Mouse (Mus musculus): ENCODE measurements around the gene Psmd8.
"Not testable (repeated sequence)": the region's sequence is repeated elsewhere in the genome, so short reads cannot be mapped to it uniquely, and the experiment has no call there.

The Psmd8 gene

GRCm38 (mm10) chr7:29180077-29180853 is at the start of gene Psmd8:
Gene Psmd8 (minus strand): TSS chr7:29180701.
- peak; percentile 93 to 94 for DNase-seq (ENCODE audit: low spot score in 2 of 2)

GRCm38 (mm10) chr7:29228202-29228601 is 47.7 kb upstream of the Psmd8 start:
- DNase-seq (ENCODE audit: low spot score in 2 of 2), result no peak

DNA sequence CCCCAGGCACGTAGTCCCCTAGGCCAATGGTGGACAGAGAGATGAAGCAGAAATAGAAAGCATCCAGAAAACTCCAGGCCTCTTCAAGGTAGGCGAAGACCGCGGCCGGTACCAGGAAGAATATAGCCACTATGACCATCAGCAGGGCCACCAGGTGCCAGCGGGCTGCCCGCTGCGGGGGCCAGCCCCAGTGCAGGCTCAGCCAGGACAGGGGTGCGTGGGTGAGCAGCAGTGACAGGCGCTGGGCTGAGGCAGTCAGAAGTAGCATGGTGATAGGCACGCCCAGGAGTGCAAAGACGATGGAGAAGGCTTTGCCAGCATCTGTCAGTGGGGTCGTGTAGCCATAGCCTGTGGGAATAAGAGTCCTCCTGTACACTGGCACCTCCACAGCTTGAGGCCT is 45.0 kb upstream of the Psmd8 start:
- DNase-seq (ENCODE audit: low spot score in 2 of 2), result no peak

DNA sequence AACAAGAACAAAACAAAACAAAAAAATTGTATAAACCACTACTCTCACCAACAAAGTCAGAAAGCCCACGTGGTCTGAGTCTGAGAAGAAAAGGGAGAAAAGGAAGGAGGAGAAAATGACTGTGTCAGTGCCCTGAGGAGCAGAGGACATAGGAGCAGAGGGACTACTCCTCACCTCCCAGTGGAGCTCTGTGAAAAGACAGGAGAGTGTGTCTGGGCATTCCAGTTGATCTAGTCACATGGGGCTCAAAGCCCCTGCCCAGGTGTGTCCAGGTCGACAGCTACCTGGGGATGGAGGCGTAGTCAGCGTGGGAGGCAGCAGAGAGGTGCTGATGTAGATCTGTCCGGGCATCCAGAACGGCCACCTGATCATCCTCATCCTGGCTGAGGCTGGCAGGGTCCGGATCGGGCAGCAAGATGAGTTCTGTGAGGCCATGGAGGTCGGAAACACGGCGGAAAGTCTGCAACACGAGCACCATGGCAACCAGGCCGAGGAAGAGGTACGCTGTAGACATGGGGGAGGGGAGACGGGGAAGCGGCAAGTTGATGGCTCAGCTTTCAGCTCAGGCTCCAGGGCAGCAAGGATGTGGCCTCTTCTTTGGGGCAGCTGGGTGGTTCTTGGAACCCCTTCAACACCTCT is 44.4 kb upstream of the Psmd8 start:
- no peak for DNase-seq (ENCODE audit: low spot score in 2 of 2)

DNA sequence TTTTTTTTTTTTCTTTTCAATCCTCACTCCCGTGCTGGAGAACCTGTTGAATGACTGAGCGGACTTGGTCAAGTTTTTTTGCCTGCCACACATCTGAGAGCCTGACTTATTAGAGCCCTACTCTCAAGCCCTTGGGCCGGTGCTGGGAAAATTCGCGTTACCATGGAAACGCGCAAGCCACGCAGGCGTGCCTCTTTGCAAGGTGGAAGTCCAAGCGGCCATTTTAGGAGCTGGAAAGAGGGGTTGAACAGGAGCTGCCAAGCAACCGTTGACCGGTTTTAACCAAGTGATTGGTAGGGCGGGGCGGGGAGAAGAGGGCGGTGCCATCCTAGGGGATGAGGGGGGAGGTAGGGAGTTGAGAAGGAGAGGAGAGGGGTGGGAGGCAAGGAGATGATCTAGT is 34.3 kb upstream of the Psmd8 start:
- no peak for DNase-seq (ENCODE audit: low spot score in 2 of 2)

DNA sequence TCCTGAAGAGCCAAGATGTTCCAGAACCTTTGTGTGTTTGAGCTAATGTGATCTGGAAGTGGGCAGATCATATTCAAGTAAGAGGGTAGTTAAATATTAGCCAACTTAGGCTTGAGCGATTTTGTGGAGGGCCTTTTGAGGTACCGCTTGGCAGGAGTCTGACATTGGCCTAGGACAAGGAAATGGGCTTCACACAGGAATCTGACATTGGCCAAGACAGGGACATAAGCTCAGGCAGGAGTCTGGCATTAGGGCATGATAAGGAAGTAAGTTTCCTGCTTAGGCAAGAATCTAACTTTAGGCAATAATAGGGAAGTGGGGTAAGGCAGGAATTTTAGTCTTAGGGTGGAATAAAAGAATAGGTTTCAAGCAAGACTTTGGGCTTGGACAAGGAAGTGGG is 33.7 kb upstream of the Psmd8 start:
- DNase-seq (ENCODE audit: low spot score in 2 of 2), result no peak

GRCm38 (mm10) chr7:29213675-29214082 is 33.2 kb upstream of the Psmd8 start, which contains the start of gene Catsperg1:
Gene Catsperg1 (minus strand): TSS chr7:29214035.
- DNase-seq (ENCODE audit: low spot score in 2 of 2), result no peak

DNA sequence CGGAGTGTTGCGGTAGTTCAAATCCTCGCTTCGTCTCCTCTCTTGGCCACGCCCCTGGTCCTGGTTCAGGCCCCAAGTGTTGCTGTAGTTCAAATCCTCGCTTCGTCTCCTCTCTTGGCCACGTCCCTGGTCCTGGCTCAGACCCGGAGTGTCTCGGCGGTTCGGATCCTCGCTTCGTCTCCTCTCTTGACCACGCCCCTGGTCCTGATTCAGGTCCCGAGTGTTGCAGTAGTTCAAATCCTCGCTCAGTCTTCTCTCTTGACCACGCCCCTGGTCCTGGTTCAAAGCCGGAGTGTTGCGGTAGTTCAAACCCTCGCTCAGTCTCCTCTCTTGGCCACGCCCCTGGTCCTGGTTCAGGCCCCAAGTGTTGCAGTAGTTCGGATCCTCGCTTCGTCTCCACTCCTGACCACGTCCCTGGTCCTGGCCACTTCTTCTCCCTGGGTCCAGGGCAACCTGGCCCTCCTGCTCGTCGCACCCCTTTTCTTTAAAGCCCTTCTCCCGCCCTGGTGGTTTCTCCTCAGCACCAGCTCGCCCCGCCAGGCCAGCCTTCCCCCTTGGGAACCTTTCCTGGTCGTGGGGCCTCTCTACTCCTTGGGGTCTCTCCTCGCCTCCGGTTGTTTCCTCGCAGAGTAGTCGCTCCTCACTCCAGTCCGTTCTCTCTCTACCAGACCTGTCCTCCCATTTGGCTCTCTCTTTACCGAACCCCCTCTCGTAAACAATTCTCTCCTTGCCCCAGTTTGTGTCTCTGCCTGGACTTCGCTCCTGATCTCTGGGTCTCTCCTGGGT is 32.5 kb upstream of the Psmd8 start:
- DNase-seq (ENCODE audit: low spot score in 2 of 2), result not testable (repeated sequence)

DNA sequence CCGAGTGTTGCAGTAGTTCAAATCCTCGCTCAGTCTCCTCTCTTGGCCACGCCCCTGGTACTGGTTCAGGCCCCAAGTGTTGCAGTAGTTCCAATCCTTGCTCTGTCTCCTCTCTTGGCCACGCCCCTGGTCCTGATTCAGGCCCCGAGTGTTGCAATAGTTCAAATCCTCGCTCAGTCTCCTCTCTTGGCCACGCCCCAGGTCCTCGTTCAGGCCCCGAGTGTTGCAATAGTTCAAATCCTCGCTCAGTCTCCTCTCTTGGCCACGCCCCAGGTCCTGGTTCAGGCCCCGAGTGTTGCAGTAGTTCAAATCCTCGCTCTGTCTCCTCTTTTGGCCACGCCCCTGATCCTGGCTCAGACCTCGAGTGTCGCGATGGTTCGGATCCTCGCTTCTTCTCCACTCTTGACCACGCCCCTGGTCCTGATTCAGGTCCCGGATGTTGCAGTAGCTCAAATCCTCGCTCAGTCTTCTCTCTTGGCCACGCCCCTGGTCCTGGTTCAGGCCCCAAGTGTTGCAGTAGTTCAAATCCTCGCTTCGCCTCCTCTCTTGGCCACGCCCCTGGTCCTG is 31.8 kb upstream of the Psmd8 start:
- no peak for DNase-seq (ENCODE audit: low spot score in 2 of 2)

GRCm38 (mm10) chr7:29211415-29212198 is 31.1 kb upstream of the Psmd8 start:
- DNase-seq (ENCODE audit: low spot score in 2 of 2), result peak; percentile 64 to 71

DNA sequence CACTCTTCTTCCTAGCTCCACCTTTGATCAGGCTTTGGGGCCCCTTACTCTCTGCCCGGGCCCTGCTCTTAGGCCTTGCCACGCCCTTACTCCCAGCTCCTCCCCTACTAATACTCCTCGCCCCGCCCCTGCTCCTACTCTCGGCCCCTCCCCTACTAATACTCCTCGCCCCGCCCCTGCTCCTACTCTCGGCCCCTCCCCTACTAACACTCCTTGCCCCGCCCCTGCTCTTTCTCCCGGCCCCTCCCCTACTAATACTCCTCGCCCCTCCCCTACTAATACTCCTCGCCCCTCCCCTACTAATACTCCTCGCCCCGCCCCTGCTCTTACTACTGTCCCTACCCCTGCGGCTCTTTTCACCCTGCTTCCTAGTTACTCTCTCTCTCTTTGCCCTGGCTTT is 30.5 kb upstream of the Psmd8 start:
- not testable (repeated sequence) for DNase-seq (ENCODE audit: low spot score in 2 of 2)

DNA sequence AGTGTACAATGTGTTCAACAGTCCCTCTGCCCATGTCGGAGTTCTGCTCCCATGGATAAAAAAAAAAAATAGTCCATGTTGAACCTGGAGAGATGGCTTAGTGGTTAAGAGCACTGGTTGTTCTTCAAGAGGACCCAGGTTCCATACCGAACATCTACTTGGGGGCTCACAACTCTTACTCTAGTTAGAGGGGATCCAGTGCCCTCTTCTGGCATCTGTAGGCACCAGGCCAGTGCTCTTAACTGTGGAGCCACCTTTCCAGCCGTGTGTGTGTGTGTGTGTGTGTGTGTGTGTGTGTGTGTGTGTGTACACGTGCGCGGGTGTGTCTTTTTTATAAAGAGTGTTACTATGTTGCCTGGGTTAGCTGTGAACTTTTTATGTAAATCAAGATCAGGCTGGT is 22.1 kb upstream of the Psmd8 start:
- DNase-seq (ENCODE audit: low spot score in 2 of 2), result no peak

- not testable (repeated sequence) for DNase-seq (ENCODE audit: low spot score in 2 of 2)
These were observed 13.7 kb upstream of the Psmd8 start for GRCm38 (mm10) chr7:29194230-29194629.

DNA sequence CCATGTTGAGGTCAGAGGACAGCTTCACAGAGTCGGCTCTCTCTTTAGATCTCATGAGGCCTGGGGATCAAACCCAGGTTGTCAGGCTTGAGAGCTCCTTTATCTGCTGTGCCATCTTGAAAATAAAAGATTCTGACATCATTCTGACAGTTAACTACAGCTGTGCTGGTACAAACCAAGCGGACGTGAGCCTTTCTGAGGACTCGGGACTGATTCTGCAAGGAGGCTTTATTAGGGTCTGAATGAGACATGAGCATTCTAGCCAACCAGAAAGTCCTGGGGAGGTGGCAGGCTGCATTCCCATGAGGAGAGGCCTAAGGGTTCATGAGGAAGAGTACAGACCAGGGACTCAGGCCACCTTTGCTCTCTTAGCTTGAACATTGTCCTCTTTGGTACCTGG is 822 bp upstream of the Psmd8 start:
- DNase-seq (ENCODE audit: low spot score in 2 of 2), result not testable (repeated sequence)

DNA sequence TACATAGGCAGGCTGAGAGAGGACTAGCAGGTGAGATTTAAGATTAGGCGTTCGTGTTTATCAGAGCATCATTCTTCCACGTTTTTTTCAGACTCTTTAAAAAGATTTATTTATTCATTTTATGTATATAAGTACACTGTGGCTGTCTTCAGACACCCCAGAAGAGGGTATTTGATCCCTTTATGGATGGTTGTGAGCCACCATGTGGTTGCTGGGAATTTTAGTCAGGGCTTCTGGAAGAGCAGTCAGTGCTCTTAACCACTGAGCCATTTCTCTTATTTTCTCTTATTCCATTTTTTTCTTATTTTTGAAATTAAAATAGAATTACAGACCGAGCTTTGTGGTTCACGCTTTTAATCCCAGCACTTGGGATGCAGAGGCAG is 344 bp upstream of the Psmd8 start:
- no peak for DNase-seq (ENCODE audit: low spot score in 2 of 2)

- no peak for DNase-seq (ENCODE audit: low spot score in 2 of 2)
These were observed 1.2 kb downstream of the Psmd8 start for GRCm38 (mm10) chr7:29179323-29179722.

GRCm38 (mm10) chr7:29178106-29178505 is 2.4 kb downstream of the Psmd8 start:
- DNase-seq (ENCODE audit: low spot score in 2 of 2), result no peak

DNA sequence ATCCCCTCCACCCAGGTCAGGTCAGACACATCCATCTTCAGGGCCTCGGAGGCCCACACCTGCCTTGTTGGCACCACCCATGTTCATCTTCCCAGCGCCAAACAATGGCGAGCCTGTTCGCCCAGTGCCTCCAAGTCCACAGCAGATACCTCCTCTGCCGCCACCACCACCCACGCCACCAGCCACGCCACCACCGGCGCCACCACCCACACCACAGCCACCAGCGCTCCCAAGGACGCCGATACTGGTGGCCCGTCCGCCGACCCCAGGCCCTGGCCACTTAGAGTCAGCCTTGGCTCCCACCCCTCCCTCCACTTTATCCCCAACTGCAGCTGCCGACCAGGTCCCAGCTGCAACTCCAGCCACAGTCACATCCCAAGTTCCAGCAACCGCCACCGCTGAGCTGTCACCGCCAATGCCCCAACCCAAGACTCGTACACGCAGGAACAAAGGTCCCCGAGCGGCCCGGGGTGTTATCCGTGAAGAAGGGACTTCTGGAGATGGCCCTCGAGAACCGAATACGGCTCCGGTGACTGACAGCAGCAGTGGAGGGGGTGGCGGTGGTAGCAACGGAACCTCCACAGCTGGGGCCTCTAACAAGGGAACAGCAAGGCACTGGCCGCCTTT is 8.0 kb downstream of the Psmd8 start:
- no peak for DNase-seq (ENCODE audit: low spot score in 2 of 2)

DNA sequence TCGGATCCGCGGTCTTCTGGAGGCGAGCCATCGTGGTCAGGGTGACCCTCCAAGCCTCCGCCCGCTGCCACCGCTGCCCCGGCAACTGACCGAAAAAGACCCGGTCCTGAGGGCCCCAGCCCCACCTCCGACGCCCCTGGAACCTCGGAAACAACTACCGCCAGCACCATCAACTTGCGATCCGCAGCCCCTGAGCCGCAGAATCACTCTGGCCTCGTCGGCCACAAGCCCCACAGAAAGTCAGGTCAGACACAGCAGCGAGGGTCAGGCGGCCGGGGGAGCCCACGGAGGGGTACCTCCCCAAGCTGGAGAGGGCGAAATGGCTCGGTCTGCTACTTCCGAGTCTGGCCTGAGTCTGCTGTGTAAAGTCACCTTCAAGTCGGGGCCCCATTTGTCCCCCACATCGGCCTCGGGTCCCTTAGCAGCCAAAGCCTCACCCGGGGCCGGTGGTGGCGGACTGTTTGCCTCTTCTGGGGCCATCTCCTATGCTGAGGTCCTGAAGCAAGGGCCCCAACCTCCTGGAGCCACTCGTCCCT is 8.9 kb downstream of the Psmd8 start:
- no peak for DNase-seq (ENCODE audit: low spot score in 2 of 2)

- DNase-seq (ENCODE audit: low spot score in 2 of 2), result no peak
These were observed 9.5 kb downstream of the Psmd8 start for GRCm38 (mm10) chr7:29170755-29171561.
